Mouse (Mus musculus): Measurements from ENCODE around the gene Zdhhc9. TPM values are rescaled to one million over a fixed set of nuclear protein-coding genes. Genes with fewer than 3 reads are reported as not detected.

The Zdhhc9 gene
- polyA plus RNA-seq (2011; ENCODE audit: insufficient read depth, insufficient read length, low read depth, missing spikeins), result 22.2 and 23.0 TPM in 2 replicates

DNA sequence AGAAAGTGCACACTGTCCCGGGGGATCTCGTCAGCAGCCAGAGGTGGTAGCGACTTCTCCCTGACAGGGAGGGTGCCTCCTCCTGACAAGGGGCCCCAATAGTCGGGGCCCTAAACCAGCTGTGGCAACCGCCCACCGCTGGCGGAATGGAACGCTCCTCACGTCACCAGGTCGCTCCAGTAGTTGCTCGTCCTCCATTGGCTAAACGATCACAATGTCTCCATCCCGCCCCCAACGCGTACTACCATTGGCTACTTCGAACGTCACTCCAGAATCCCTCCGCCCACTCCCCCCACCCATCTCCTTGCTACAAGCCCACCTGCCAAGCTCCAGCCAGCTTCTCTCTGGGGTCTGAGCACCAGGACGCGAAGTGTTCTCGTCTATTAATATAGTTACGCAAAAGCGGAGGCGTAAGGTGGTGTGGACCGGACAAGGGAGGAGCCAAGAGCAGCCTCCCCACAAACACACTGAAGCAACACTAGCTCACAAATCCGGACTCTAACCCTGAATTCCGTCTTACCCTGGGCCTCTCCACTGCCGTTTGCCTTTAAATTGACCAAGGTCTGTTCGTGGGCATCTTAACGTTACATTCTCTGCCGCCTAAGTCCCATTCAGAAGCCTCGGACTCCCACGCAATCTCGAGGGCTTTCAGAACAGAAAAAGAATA is at the start of gene Zdhhc9:
Zdhhc9 (minus strand) TSS at position 360 of the 667 bp plus-strand sequence.
- Histone ChIP-seq H3K27me3 (ENCODE audit: control insufficient read depth, insufficient read depth, low read length, poor library complexity, severe bottlenecking) (no peaks in the 10 kb centered on the region), H3K4me1 (ENCODE audit: control insufficient read depth, insufficient read depth, low read length) (no peaks in the 10 kb centered on the region), H3K4me3 (ENCODE audit: low read depth, low read length) (peak within 1 kb of the TSS; percentile 90), H3K27ac (ENCODE audit: insufficient read depth, low read length) (no peak within 1 kb of the TSS), H3K36me3 (ENCODE audit: control insufficient read depth, insufficient read depth, low read length, poor library complexity, severe bottlenecking) (no peaks in the 10 kb centered on the region), H3K9ac (ENCODE audit: low read depth, poor library complexity, severe bottlenecking) (peak within 1 kb of the TSS; percentile 32; the same call in 1 of the 2 replicates), H3K9me3 (replicated peaks; ENCODE audit: control insufficient read depth, insufficient read depth, low read length, poor library complexity, severe bottlenecking) (no peaks in the 10 kb centered on the region)
- TF ChIP-seq POLR2A (IDR thresholded peaks at IDR 0.05; ENCODE audit: insufficient read depth, low read length) (peak; percentile 16), CTCF (IDR thresholded peaks at IDR 0.05; ENCODE audit: low read depth, low read length) (no peak)

DNA sequence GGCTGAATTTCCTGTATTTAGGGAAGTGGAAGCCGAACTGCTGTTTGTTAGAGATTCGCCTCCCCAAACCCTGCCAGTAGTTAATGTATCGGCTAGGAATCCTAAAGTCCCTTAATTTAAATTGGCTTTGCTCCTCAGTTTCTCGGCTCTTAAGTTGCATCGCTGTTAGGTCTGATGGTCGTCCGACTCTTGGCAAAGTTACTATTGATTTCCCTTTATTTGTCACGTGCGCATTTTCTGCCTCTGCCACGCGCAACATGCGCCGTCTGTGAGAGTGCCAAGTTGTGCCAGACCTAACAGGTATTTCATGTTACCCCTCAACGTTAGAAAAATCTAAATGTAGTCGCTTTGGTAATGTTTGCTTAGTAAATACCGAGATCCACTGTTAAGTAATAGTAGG is 48.3 kb upstream of the Zdhhc9 start:
- Histone ChIP-seq H3K4me3 (ENCODE audit: low read depth, low read length) (peak overlapping the region; percentile 91), H3K27me3 (ENCODE audit: control insufficient read depth, insufficient read depth, low read length, poor library complexity, severe bottlenecking) (no peaks in the 10 kb centered on the region), H3K27ac (ENCODE audit: insufficient read depth, low read length) (peak overlapping the region; percentile 27; the same call in 1 of the 2 replicates), H3K4me1 (ENCODE audit: control insufficient read depth, insufficient read depth, low read length) (no peaks in the 10 kb centered on the region), H3K9me3 (replicated peaks; ENCODE audit: control insufficient read depth, insufficient read depth, low read length, poor library complexity, severe bottlenecking) (no peaks in the 10 kb centered on the region), H3K36me3 (ENCODE audit: control insufficient read depth, insufficient read depth, low read length, poor library complexity, severe bottlenecking) (peaks cover 9% of the 10 kb centered on the region), H3K9ac (ENCODE audit: low read depth, poor library complexity, severe bottlenecking) (peak overlapping the region; percentile 74)
- TF ChIP-seq CTCF (IDR thresholded peaks at IDR 0.05; ENCODE audit: low read depth, low read length) (no peak), EP300 (IDR thresholded peaks at IDR 0.05; ENCODE audit: insufficient read depth, low read depth, low read length) (no peak), POLR2A (IDR thresholded peaks at IDR 0.05; ENCODE audit: insufficient read depth, low read length) (no peak)

DNA sequence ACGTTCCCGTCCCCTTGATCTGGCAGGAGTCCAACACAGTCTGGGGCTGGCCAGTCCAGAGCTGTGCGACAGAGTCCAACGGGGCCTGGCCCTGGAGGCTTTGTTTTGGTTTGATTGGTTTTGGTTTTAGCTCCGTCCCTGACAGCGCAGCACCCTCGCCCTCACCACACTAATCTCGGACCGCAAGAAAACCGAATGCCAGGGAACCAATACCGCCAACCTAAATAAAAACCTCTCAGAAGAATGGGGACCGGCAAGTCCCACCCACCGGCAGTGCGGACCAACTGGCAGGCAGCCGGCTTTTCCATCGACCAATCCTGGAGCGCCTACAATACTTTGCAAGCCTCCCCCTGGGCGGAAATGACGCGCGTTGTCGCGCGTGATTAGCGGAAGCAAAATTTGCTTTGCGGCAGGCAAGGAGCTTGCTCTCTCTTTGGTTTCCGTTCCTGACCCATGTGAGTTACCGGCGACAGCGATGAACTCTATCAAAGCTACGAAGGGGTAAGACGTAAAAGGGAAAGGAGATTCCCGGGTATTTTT is 47.9 kb upstream of the Zdhhc9 start, which contains the start of gene Utp14a:
Utp14a (plus strand) TSS at position 395 of the 540 bp plus-strand sequence.
- Histone ChIP-seq H3K9ac (ENCODE audit: low read depth, poor library complexity, severe bottlenecking) (peak within 1 kb of the TSS; percentile 74), H3K4me1 (ENCODE audit: control insufficient read depth, insufficient read depth, low read length) (no peaks in the 10 kb centered on the region), H3K9me3 (replicated peaks; ENCODE audit: control insufficient read depth, insufficient read depth, low read length, poor library complexity, severe bottlenecking) (no peaks in the 10 kb centered on the region), H3K27ac (ENCODE audit: insufficient read depth, low read length) (peak within 1 kb of the TSS; percentile 48), H3K36me3 (ENCODE audit: control insufficient read depth, insufficient read depth, low read length, poor library complexity, severe bottlenecking) (peaks cover 9% of the 10 kb centered on the region), H3K27me3 (ENCODE audit: control insufficient read depth, insufficient read depth, low read length, poor library complexity, severe bottlenecking) (no peaks in the 10 kb centered on the region), H3K4me3 (ENCODE audit: low read depth, low read length) (peak within 1 kb of the TSS; percentile 91)
- TF ChIP-seq POLR2A (IDR thresholded peaks at IDR 0.05; ENCODE audit: insufficient read depth, low read length) (no peak), EP300 (IDR thresholded peaks at IDR 0.05; ENCODE audit: insufficient read depth, low read depth, low read length) (no peak), CTCF (IDR thresholded peaks at IDR 0.05; ENCODE audit: low read depth, low read length) (no peak)

DNA sequence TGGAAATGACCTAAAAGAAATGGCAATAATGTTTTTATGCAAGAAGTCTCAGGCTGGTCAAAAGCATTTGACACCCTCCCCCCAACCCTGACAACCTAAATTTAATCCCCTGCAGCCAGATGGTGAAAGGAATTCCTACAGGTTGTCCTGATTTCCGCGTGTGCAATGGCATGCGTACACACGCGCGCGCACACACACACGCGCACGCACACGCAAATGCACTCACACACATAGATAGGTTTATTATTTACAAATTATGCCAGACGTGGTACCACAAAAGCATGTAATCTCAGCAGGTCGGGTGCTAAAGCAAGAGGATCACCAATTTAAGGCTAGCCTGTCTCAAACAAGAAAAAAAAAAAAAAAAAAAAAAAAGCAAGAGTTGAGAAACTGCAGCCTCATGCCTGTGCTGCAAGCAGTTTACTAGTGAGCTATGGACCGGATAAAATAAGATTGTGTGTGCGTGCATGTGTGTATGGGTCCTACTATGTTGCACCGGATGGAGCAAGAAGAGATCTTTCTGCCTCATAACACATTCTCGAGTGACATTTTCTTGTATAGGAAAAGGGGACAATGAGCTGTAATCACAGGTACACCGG is 47.3 kb upstream of the Zdhhc9 start:
- H3K4me3 ChIP-seq (ENCODE audit: low read depth, low read length), result peak overlapping the region; percentile 78
- peak overlapping the region; percentile 48 for H3K27ac ChIP-seq (ENCODE audit: insufficient read depth, low read length)
- H3K4me1 ChIP-seq (ENCODE audit: control insufficient read depth, insufficient read depth, low read length), result no peaks in the 10 kb centered on the region
- no peaks in the 10 kb centered on the region for H3K9me3 ChIP-seq (replicated peaks; ENCODE audit: control insufficient read depth, insufficient read depth, low read length, poor library complexity, severe bottlenecking)
- peaks cover 4% of the 10 kb centered on the region for H3K36me3 ChIP-seq (ENCODE audit: control insufficient read depth, insufficient read depth, low read length, poor library complexity, severe bottlenecking)
- H3K9ac ChIP-seq (ENCODE audit: low read depth, poor library complexity, severe bottlenecking), result peak overlapping the region; percentile 43
- no peaks in the 10 kb centered on the region for H3K27me3 ChIP-seq (ENCODE audit: control insufficient read depth, insufficient read depth, low read length, poor library complexity, severe bottlenecking)
- TF ChIP-seq CTCF (IDR thresholded peaks at IDR 0.05; ENCODE audit: low read depth, low read length), result no peak
- no peak for TF ChIP-seq POLR2A (IDR thresholded peaks at IDR 0.05; ENCODE audit: insufficient read depth, low read length)
- TF ChIP-seq EP300 (IDR thresholded peaks at IDR 0.05; ENCODE audit: insufficient read depth, low read depth, low read length), result no peak

DNA sequence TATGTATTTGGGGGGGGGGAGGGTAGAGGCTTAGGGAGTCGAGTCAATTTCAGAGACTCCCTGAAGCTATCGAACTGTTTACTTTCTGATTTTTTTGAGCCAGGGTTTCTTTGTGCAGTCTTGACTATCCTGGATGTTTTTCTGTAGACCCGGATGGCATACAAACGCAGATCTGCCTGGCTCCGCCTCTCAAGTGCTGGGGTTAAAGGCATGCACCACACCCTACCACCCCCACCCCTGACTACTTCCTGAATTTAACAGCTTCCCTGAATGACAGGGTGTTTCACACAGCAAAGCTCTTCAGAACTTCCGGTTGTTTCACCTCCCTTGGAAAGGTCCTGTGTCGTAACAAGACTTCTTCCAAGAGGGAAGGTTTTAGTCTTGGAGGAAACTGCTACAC is 25.7 kb upstream of the Zdhhc9 start:
- peak overlapping the region; percentile 58; the same call in 1 of the 2 replicates for H3K27ac ChIP-seq (ENCODE audit: insufficient read depth, low read length)
- no peaks in the 10 kb centered on the region for H3K36me3 ChIP-seq (ENCODE audit: control insufficient read depth, insufficient read depth, low read length, poor library complexity, severe bottlenecking)
- no peak overlapping the region for H3K9ac ChIP-seq (ENCODE audit: low read depth, poor library complexity, severe bottlenecking)
- no peak for TF ChIP-seq POLR2A (IDR thresholded peaks at IDR 0.05; ENCODE audit: insufficient read depth, low read length)
- no peak for TF ChIP-seq CTCF (IDR thresholded peaks at IDR 0.05; ENCODE audit: low read depth, low read length)
- no peak for TF ChIP-seq EP300 (IDR thresholded peaks at IDR 0.05; ENCODE audit: insufficient read depth, low read depth, low read length)
- H3K27me3 ChIP-seq (ENCODE audit: control insufficient read depth, insufficient read depth, low read length, poor library complexity, severe bottlenecking), result no peaks in the 10 kb centered on the region
- no peaks in the 10 kb centered on the region for H3K4me1 ChIP-seq (ENCODE audit: control insufficient read depth, insufficient read depth, low read length)
- no peak overlapping the region for H3K4me3 ChIP-seq (ENCODE audit: low read depth, low read length)
- no peaks in the 10 kb centered on the region for H3K9me3 ChIP-seq (replicated peaks; ENCODE audit: control insufficient read depth, insufficient read depth, low read length, poor library complexity, severe bottlenecking)

DNA sequence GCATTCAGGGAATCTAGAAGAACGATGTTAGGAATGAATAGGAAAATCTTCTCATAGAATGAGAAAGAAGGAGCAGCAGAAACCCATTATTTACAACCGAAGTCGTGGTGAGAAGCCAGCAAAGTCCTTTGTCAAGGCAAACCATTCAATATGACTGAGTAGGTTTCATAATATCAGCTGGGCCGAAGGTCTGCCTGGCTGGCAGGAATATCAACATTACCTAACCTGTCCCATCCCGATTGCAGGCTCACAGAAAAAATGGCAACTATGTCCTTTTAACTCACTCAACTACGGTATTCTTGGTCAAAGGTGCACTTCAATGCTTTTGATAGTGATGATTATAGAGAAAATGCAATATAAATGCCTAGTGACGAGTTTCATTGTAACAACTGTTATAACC is 17.5 kb upstream of the Zdhhc9 start:
- no peak for TF ChIP-seq CTCF (IDR thresholded peaks at IDR 0.05; ENCODE audit: low read depth, low read length)
- Histone ChIP-seq H3K4me3 (ENCODE audit: low read depth, low read length) (no peak overlapping the region), H3K27me3 (ENCODE audit: control insufficient read depth, insufficient read depth, low read length, poor library complexity, severe bottlenecking) (no peaks in the 10 kb centered on the region), H3K36me3 (ENCODE audit: control insufficient read depth, insufficient read depth, low read length, poor library complexity, severe bottlenecking) (no peaks in the 10 kb centered on the region), H3K9me3 (replicated peaks; ENCODE audit: control insufficient read depth, insufficient read depth, low read length, poor library complexity, severe bottlenecking) (no peaks in the 10 kb centered on the region), H3K4me1 (ENCODE audit: control insufficient read depth, insufficient read depth, low read length) (no peaks in the 10 kb centered on the region), H3K27ac (ENCODE audit: insufficient read depth, low read length) (no peak overlapping the region), H3K9ac (ENCODE audit: low read depth, poor library complexity, severe bottlenecking) (no peak overlapping the region)

Data from ES-Bruce4 (cell line).